Mouse (Mus musculus): ENCODE measurements at regions not wholly inside any gene's neighbourhood (a gene's known extent, or its start where the extent isn't known, plus 50 kb on each side); places are given as distances from the start of the nearest gene placed in this dataset.
"Not testable (repeated sequence)": the region's sequence is repeated elsewhere in the genome, so short reads cannot be mapped to it uniquely, and the experiment has no call there.

- DNase-seq (ENCODE audit: low spot score), result peak; percentile 87
Measured at GRCm38 (mm10) chr3:80079801-80080418, 195.6 kb downstream of the Fam198b start.

GRCm38 (mm10) chr3:80081210-80081609, 196.9 kb downstream of the Fam198b start:
- DNase-seq (ENCODE audit: low spot score), result no peak

GRCm38 (mm10) chr3:80082780-80083519, 198.6 kb downstream of the Fam198b start:
- no peak for DNase-seq (ENCODE audit: low spot score)

- DNase-seq (ENCODE audit: low spot score), result no peak
Measured at GRCm38 (mm10) chr3:80084168-80084567, 199.8 kb downstream of the Fam198b start.

- DNase-seq (ENCODE audit: low spot score), result no peak
Measured at GRCm38 (mm10) chr3:80099625-80100024, 215.3 kb downstream of the Fam198b start.

GRCm38 (mm10) chr3:80120177-80120736, 235.9 kb downstream of the Fam198b start:
- no peak for DNase-seq (ENCODE audit: low spot score)

GRCm38 (mm10) chr3:80123666-80124065, 239.3 kb downstream of the Fam198b start:
- no peak for DNase-seq (ENCODE audit: low spot score)

GRCm38 (mm10) chr3:80124621-80125020, 240.3 kb downstream of the Fam198b start:
- DNase-seq (ENCODE audit: low spot score), result no peak

- no peak for DNase-seq (ENCODE audit: low spot score)
Measured at GRCm38 (mm10) chr3:80141697-80142096, 257.4 kb downstream of the Fam198b start.

- DNase-seq (ENCODE audit: low spot score), result no peak
Measured at GRCm38 (mm10) chr3:80160473-80160872, 276.1 kb downstream of the Fam198b start.

GRCm38 (mm10) chr3:80181749-80182148, 297.4 kb downstream of the Fam198b start:
- DNase-seq (ENCODE audit: low spot score), result no peak

- DNase-seq (ENCODE audit: low spot score), result not testable (repeated sequence)
Measured at GRCm38 (mm10) chr3:80182161-80182560, 297.8 kb downstream of the Fam198b start.

GRCm38 (mm10) chr3:80187406-80187805, 303.1 kb downstream of the Fam198b start:
- DNase-seq (ENCODE audit: low spot score), result no peak

GRCm38 (mm10) chr3:80200904-80201303, 316.6 kb downstream of the Fam198b start:
- DNase-seq (ENCODE audit: low spot score), result no peak

GRCm38 (mm10) chr3:80204821-80205220, 320.5 kb downstream of the Fam198b start:
- DNase-seq (ENCODE audit: low spot score), result no peak

- DNase-seq (ENCODE audit: low spot score), result no peak
Measured at GRCm38 (mm10) chr3:80205351-80205750, 321.0 kb downstream of the Fam198b start.

GRCm38 (mm10) chr3:80207022-80207421, 322.7 kb downstream of the Fam198b start:
- DNase-seq (ENCODE audit: low spot score), result no peak

- DNase-seq (ENCODE audit: low spot score), result no peak
Measured at GRCm38 (mm10) chr3:80208028-80208427, 323.7 kb downstream of the Fam198b start.

GRCm38 (mm10) chr3:80209596-80209995, 325.3 kb downstream of the Fam198b start:
- no peak for DNase-seq (ENCODE audit: low spot score)

- DNase-seq (ENCODE audit: low spot score), result no peak
Measured at GRCm38 (mm10) chr3:80211323-80212109, 327.2 kb downstream of the Fam198b start.

GRCm38 (mm10) chr3:80248611-80249010, 364.3 kb downstream of the Fam198b start:
- DNase-seq (ENCODE audit: low spot score), result no peak

- DNase-seq (ENCODE audit: low spot score), result no peak
Measured at GRCm38 (mm10) chr3:80249974-80250373, 365.6 kb downstream of the Fam198b start.

GRCm38 (mm10) chr3:80255304-80255703, 371.0 kb downstream of the Fam198b start:
- DNase-seq (ENCODE audit: low spot score), result no peak
